Mouse (Mus musculus) megakaryocyte-erythroid progenitor cell, adult 5-6 weeks (primary cell): ENCODE results near the gene Gm18596. TPM values are rescaled to one million over a fixed set of nuclear protein-coding genes. Genes with fewer than 3 reads are reported as not detected.
"Not testable (repeated sequence)": the region's sequence is repeated elsewhere in the genome, so short reads cannot be mapped to it uniquely, and the experiment has no call there.

Experiments used
- ATAC-seq: replicated peaks from 2 replicates; pipeline ENCODE4 v1.8.0; 2016; ENCODE audit warnings: mild to moderate bottlenecking, inconsistent platforms; ENCODE audit not compliant: severe bottlenecking, poor library complexity, low FRiP score, low TSS enrichment
- total RNA-seq, 2 experiments: library from RNA; stranded (forward) in 1 of 2; stranded (reverse) in 1 of 2; fragments of 200-1000, 215-1000 nt in 1 of 2; fragments of >200 nt in 1 of 2; fragmentation: Nextera tagmentation in 1 of 2; gene quantifications; 2 replicates each; pipeline ENCODE4 v1.2.3; 2014 to 2017

The Gm18596 gene
- total RNA-seq, 2 experiments from 2014 or later, result not detected

DNA sequence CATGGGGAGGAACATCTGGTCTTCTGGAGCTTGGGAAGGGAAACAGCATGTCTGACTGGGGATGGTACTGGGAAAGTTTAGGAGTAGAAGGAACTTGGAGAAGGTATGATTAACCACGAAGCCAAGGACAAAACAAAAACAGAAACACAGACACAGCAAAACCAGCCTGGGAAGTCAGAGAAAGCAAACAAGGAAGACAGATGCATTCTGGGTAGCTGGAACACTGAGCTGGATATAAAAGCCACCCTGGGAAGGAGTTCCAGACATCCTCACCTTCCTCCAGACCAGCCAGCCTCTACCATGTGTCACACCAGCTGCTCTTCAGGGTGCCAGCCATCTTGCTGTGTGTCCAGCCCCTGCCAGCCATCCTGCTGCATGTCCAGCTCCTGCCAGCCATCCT lies 26.9 kb downstream of the Gm18596 start, which contains the start of gene Gm10142:
TSS of gene Gm10142 (plus strand) at position 301 of the 400 bp plus-strand sequence.
- ATAC-seq, result no peak

DNA sequence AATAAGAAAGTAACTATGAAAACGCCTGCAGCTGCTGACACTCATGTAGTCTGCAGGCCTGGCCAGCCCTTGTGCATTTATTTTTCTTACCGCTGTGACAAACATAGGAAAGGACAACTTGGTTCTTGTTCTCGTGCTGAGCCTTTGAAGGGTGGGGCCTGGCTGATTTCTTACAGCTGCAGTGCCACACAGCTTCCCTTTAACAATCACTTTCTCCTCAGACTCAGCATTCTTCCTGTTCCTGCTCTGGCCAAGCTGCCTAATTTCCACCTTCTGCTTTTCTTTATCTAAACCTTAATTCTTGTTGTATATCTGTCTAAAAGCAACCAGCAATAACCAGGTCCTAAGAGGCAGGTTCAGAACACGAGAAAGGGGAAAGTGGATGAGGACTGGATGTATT lies 28.7 kb downstream of the Gm18596 start:
- ATAC-seq, result no peak

GRCm38 (mm10) chr10:77711157-77711556 lies 31.3 kb downstream of the Gm18596 start, which contains the start of gene Gm10024:
Gene Gm10024, plus strand, starts transcription at chr10:77711457.
- not testable (repeated sequence) for ATAC-seq

DNA sequence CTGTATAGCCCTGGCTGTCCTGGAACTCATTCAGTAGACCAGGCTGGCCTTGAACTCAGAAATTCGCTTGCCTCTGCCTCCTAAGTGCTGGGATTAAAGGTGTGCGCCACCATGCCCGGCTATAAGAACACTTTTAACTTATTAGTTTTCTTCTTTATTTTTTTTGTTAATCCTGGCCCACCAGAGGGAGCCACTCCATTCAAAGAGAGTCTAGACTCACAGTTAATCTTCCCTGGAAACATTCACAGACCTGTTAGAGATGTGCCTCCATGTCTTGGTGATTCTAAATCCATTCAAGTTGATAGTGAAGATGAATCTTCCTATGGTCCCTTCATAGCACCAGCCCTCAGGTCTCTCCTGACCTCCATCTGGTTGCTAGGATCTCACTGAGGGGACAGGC lies 32.6 kb downstream of the Gm18596 start:
- no peak for ATAC-seq

- ATAC-seq, result no peak
Observed at GRCm38 (mm10) chr10:77706326-77706725, 36.1 kb downstream of the Gm18596 start, which contains the start of gene Gm10272. Gene Gm10272, plus strand, starts transcription at chr10:77706626.

DNA sequence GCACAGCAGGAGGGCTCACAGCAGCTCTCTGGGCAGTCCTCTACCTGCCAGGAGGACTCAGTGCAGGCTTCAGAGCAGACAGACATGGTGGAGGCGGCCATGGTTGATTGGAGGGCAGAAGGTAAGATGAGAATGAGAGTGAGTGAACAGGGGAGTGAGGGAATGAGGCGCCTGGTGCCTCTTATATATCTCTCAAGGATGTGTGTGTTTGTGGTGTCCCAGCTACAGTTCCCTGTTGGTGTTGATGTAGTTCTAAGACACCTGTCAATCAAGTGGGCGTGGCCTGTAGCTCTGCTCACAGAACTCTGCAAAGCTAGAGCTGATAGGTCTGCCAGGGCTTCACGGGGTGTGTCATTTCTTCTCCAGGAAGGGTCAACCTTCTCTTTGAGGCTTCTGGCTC lies 45.3 kb downstream of the Gm18596 start, which contains the start of gene Gm9508:
TSS of gene Gm9508 (minus strand) at position 101 of the 400 bp plus-strand sequence.
- ATAC-seq, result no peak

Other genes starting within 250 kb of the Gm18596 start
Only the 30 nearest of the 32 such genes appear.
- gene Fam207a, start 226.9 kb downstream of the Gm18596 start, total RNA-seq (2014; fragmentation: Nextera tagmentation), result 19.8 and 20.0 TPM in 2 replicates
- gene Fam207a, start 226.9 kb downstream of the Gm18596 start, total RNA-seq (2017), result 28.5 and 30.5 TPM in 2 replicates
- 10.4 and 26.2 TPM in 2 replicates for gene Itgb2, start 212.4 kb downstream of the Gm18596 start, total RNA-seq (2014; fragmentation: Nextera tagmentation)
- gene Itgb2, start 212.4 kb downstream of the Gm18596 start, total RNA-seq (2017), result 13.2 and 14.2 TPM in 2 replicates
- gene Pttg1ip, start 160.9 kb downstream of the Gm18596 start, total RNA-seq (2014; fragmentation: Nextera tagmentation), result 31.7 and 48.4 TPM in 2 replicates
- 36.3 and 37.6 TPM in 2 replicates for gene Pttg1ip, start 160.9 kb downstream of the Gm18596 start, total RNA-seq (2017)
- gene Sumo3, start 136.5 kb downstream of the Gm18596 start, total RNA-seq (2014; fragmentation: Nextera tagmentation), result 71.3 and 81.0 TPM in 2 replicates
- 150 and 265 TPM in 2 replicates for gene Sumo3, start 136.5 kb downstream of the Gm18596 start, total RNA-seq (2017)
- gene Gm49325, start 136.4 kb downstream of the Gm18596 start, total RNA-seq (2014; fragmentation: Nextera tagmentation), result not detected in 2 replicates
- not detected in 2 replicates for gene Gm49325, start 136.4 kb downstream of the Gm18596 start, total RNA-seq (2017)
- 39.4 and 43.2 TPM in 2 replicates for gene Ube2g2, start 120.4 kb downstream of the Gm18596 start, total RNA-seq (2014; fragmentation: Nextera tagmentation)
- gene Ube2g2, start 120.4 kb downstream of the Gm18596 start, total RNA-seq (2017), result 48.1 and 50.7 TPM in 2 replicates
- gene Tspear, start 56.1 kb downstream of the Gm18596 start, total RNA-seq (2014; fragmentation: Nextera tagmentation), result 0.22 TPM in 1 of 2 replicates, not detected in the other
- gene Tspear, start 56.1 kb downstream of the Gm18596 start, total RNA-seq (2017), result not detected in 2 replicates
- not detected in 2 replicates for gene Gm19402, start 51.9 kb downstream of the Gm18596 start, total RNA-seq (2014; fragmentation: Nextera tagmentation)
- gene Gm19402, start 51.9 kb downstream of the Gm18596 start, total RNA-seq (2017), result not detected in 2 replicates
- gene Gm9508, start 45.4 kb downstream of the Gm18596 start, total RNA-seq (2014; fragmentation: Nextera tagmentation), result not detected in 2 replicates
- not detected in 2 replicates for gene Gm9508, start 45.4 kb downstream of the Gm18596 start, total RNA-seq (2017)
- not detected in 2 replicates for gene Gm10272, start 36.0 kb downstream of the Gm18596 start, total RNA-seq (2014; fragmentation: Nextera tagmentation)
- gene Gm10272, start 36.0 kb downstream of the Gm18596 start, total RNA-seq (2017), result not detected in 2 replicates
- gene Gm10024, start 31.2 kb downstream of the Gm18596 start, total RNA-seq (2014; fragmentation: Nextera tagmentation), result not detected in 2 replicates
- not detected in 2 replicates for gene Gm10024, start 31.2 kb downstream of the Gm18596 start, total RNA-seq (2017)
- not detected in 2 replicates for gene Gm10142, start 26.8 kb downstream of the Gm18596 start, total RNA-seq (2014; fragmentation: Nextera tagmentation)
- not detected in 2 replicates for gene Gm10142, start 26.8 kb downstream of the Gm18596 start, total RNA-seq (2017)
- gene Krtap12-1, start 22.0 kb downstream of the Gm18596 start, total RNA-seq (2014; fragmentation: Nextera tagmentation), result not detected in 2 replicates
- not detected in 2 replicates for gene Krtap12-1, start 22.0 kb downstream of the Gm18596 start, total RNA-seq (2017)
- gene Gm10100, start 16.2 kb downstream of the Gm18596 start, total RNA-seq (2014; fragmentation: Nextera tagmentation), result not detected in 2 replicates
- gene Gm10100, start 16.2 kb downstream of the Gm18596 start, total RNA-seq (2017), result not detected in 2 replicates
- gene Gm9736, start 8.7 kb upstream of the Gm18596 start, total RNA-seq (2014; fragmentation: Nextera tagmentation), result not detected in 2 replicates
- gene Gm9736, start 8.7 kb upstream of the Gm18596 start, total RNA-seq (2017), result not detected in 2 replicates
- gene Gm3233, start 17.0 kb upstream of the Gm18596 start, total RNA-seq (2014; fragmentation: Nextera tagmentation), result not detected in 2 replicates
- not detected in 2 replicates for gene Gm3233, start 17.0 kb upstream of the Gm18596 start, total RNA-seq (2017)
- not detected in 2 replicates for gene Gm3238, start 28.7 kb upstream of the Gm18596 start, total RNA-seq (2014; fragmentation: Nextera tagmentation)
- gene Gm3238, start 28.7 kb upstream of the Gm18596 start, total RNA-seq (2017), result not detected in 2 replicates
- not detected in 2 replicates for gene Gm7138, start 34.3 kb upstream of the Gm18596 start, total RNA-seq (2014; fragmentation: Nextera tagmentation)
- not detected in 2 replicates for gene Gm7138, start 34.3 kb upstream of the Gm18596 start, total RNA-seq (2017)
- gene Gm3250, start 39.9 kb upstream of the Gm18596 start, total RNA-seq (2014; fragmentation: Nextera tagmentation), result not detected in 2 replicates
- not detected in 2 replicates for gene Gm3250, start 39.9 kb upstream of the Gm18596 start, total RNA-seq (2017)
- not detected in 2 replicates for gene Gm7137, start 45.6 kb upstream of the Gm18596 start, total RNA-seq (2014; fragmentation: Nextera tagmentation)
- gene Gm7137, start 45.6 kb upstream of the Gm18596 start, total RNA-seq (2017), result not detected in 2 replicates
- not detected in 2 replicates for gene Gm9639, start 52.4 kb upstream of the Gm18596 start, total RNA-seq (2014; fragmentation: Nextera tagmentation)
- not detected in 2 replicates for gene Gm9639, start 52.4 kb upstream of the Gm18596 start, total RNA-seq (2017)
- gene Gm19668, start 56.5 kb upstream of the Gm18596 start, total RNA-seq (2014; fragmentation: Nextera tagmentation), result not detected in 2 replicates
- gene Gm19668, start 56.5 kb upstream of the Gm18596 start, total RNA-seq (2017), result not detected in 2 replicates
- not detected in 2 replicates for gene Gm9507, start 69.2 kb upstream of the Gm18596 start, total RNA-seq (2014; fragmentation: Nextera tagmentation)
- not detected in 2 replicates for gene Gm9507, start 69.2 kb upstream of the Gm18596 start, total RNA-seq (2017)
- gene Gm2696, start 72.0 kb upstream of the Gm18596 start, total RNA-seq (2014; fragmentation: Nextera tagmentation), result not detected in 2 replicates
- gene Gm2696, start 72.0 kb upstream of the Gm18596 start, total RNA-seq (2017), result not detected in 2 replicates
- gene Krtap10-4, start 84.5 kb upstream of the Gm18596 start, total RNA-seq (2014; fragmentation: Nextera tagmentation), result not detected in 2 replicates
- not detected in 2 replicates for gene Krtap10-4, start 84.5 kb upstream of the Gm18596 start, total RNA-seq (2017)
- not detected in 2 replicates for gene Krtap10-10, start 93.3 kb upstream of the Gm18596 start, total RNA-seq (2014; fragmentation: Nextera tagmentation)
- not detected in 2 replicates for gene Krtap10-10, start 93.3 kb upstream of the Gm18596 start, total RNA-seq (2017)
- not detected in 2 replicates for gene Gm36176, start 104.2 kb upstream of the Gm18596 start, total RNA-seq (2014; fragmentation: Nextera tagmentation)
- gene Gm36176, start 104.2 kb upstream of the Gm18596 start, total RNA-seq (2017), result not detected in 2 replicates
- gene Gm10318, start 110.2 kb upstream of the Gm18596 start, total RNA-seq (2014; fragmentation: Nextera tagmentation), result not detected in 2 replicates
- gene Gm10318, start 110.2 kb upstream of the Gm18596 start, total RNA-seq (2017), result not detected in 2 replicates
- not detected in 2 replicates for gene Gm3285, start 119.3 kb upstream of the Gm18596 start, total RNA-seq (2014; fragmentation: Nextera tagmentation)
- gene Gm3285, start 119.3 kb upstream of the Gm18596 start, total RNA-seq (2017), result not detected in 2 replicates
- gene Lrrc3, start 159.9 kb upstream of the Gm18596 start, total RNA-seq (2014; fragmentation: Nextera tagmentation), result not detected in 2 replicates
- not detected in 2 replicates for gene Lrrc3, start 159.9 kb upstream of the Gm18596 start, total RNA-seq (2017)